Mouse (Mus musculus) adrenal gland, adult 8-10 months (tissue): ENCODE results near the gene 4930470P17Rik. TPM values are rescaled to one million over a fixed set of nuclear protein-coding genes. Genes with fewer than 3 reads are reported as not detected.
"Not testable (repeated sequence)": the region's sequence is repeated elsewhere in the genome, so short reads cannot be mapped to it uniquely, and the experiment has no call there.

ENCODE experiments used
- DNase-seq: peaks from one replicate; pipeline ENCODE4 v3.0.0; 2022
- total RNA-seq, 4 experiments: library from RNA; stranded (reverse); gene quantifications; 2 replicates each; pipeline ENCODE4 v1.2.4; 2022

The 4930470P17Rik gene
- not detected for total RNA-seq

GRCm38 (mm10) chr2:170601917-170602316, at the start of gene 4930470P17Rik:
4930470P17Rik (minus strand) TSS chr2:170602017.
- no peak for DNase-seq

GRCm38 (mm10) chr2:170651483-170651882, 49.7 kb upstream of the 4930470P17Rik start:
- DNase-seq = no peak

- DNase-seq = no peak
Measured at GRCm38 (mm10) chr2:170648542-170648941, 46.7 kb upstream of the 4930470P17Rik start.

GRCm38 (mm10) chr2:170646201-170646600, 44.4 kb upstream of the 4930470P17Rik start:
- no peak for DNase-seq

GRCm38 (mm10) chr2:170642338-170642806, 40.6 kb upstream of the 4930470P17Rik start:
- DNase-seq = no peak

GRCm38 (mm10) chr2:170640281-170640680, 38.5 kb upstream of the 4930470P17Rik start:
- DNase-seq = no peak

GRCm38 (mm10) chr2:170638746-170639145, 36.9 kb upstream of the 4930470P17Rik start:
- no peak for DNase-seq

GRCm38 (mm10) chr2:170632998-170633622, 31.3 kb upstream of the 4930470P17Rik start:
- DNase-seq = no peak

- DNase-seq = no peak
Measured at GRCm38 (mm10) chr2:170632386-170632785, 30.6 kb upstream of the 4930470P17Rik start.

- no peak for DNase-seq
Measured at GRCm38 (mm10) chr2:170631375-170631774, 29.6 kb upstream of the 4930470P17Rik start.

GRCm38 (mm10) chr2:170630553-170630952, 28.7 kb upstream of the 4930470P17Rik start:
- DNase-seq = no peak

- DNase-seq = not testable (repeated sequence)
Measured at GRCm38 (mm10) chr2:170627991-170628390, 26.2 kb upstream of the 4930470P17Rik start.

GRCm38 (mm10) chr2:170624201-170624880, 22.5 kb upstream of the 4930470P17Rik start:
- DNase-seq = not testable (repeated sequence)

- no peak for DNase-seq
Measured at GRCm38 (mm10) chr2:170622985-170623384, 21.2 kb upstream of the 4930470P17Rik start.

GRCm38 (mm10) chr2:170618862-170619492, 17.2 kb upstream of the 4930470P17Rik start:
- no peak for DNase-seq

GRCm38 (mm10) chr2:170611794-170612193, 10.0 kb upstream of the 4930470P17Rik start:
- not testable (repeated sequence) for DNase-seq

- no peak for DNase-seq
Measured at GRCm38 (mm10) chr2:170601171-170601570, 646 bp downstream of the 4930470P17Rik start.

GRCm38 (mm10) chr2:170597586-170597985, 4.2 kb downstream of the 4930470P17Rik start:
- no peak for DNase-seq

GRCm38 (mm10) chr2:170596726-170597125, 5.1 kb downstream of the 4930470P17Rik start:
- DNase-seq = peak; percentile 2

GRCm38 (mm10) chr2:170592161-170592560, 9.7 kb downstream of the 4930470P17Rik start:
- DNase-seq = no peak

- no peak for DNase-seq
Measured at GRCm38 (mm10) chr2:170588369-170588900, 13.4 kb downstream of the 4930470P17Rik start.

GRCm38 (mm10) chr2:170584678-170585077, 17.1 kb downstream of the 4930470P17Rik start:
- no peak for DNase-seq

- DNase-seq = no peak
Measured at GRCm38 (mm10) chr2:170579551-170579950, 22.3 kb downstream of the 4930470P17Rik start.
